Mouse (Mus musculus): Measurements from ENCODE around the gene Chd9.

Chd9 gene

DNA sequence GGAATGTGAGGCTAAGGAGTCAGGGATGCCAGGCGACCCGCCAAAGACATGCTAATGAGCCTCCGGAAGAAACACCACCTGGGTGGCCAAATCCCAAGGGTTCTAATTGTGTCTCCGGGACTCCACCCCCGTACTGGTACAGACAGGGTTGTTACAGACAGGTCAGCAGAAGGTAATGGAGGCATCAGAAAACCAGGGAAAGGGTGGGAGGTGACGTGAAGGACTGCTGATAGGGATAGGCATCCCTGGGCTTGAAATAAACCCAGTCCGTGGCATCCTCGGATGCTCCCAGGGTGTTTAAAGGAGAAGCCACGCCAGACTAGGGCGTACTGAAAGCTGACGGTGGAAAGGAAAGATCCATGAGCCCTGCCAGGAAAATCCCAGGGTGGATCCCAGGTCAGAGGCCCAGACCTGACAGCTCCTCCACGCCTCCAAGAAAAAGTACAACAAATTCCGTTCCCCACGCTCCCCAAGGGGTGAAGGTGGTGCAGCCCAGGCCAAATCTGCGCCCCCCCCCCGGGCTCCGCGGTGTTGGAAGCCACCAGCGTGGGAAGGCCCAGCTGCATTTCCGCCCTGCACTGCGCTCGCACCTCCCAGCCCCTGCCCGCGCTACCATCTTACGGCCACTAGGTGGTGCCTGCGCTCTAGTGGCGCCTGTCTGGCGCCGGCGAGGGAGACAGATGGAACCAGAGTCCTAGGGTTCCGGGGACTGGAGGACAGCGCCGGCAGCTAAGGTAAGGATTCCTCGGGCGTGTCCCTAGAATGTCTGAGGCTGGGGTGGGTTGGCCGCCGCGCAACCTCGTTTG lies at the start of gene Chd9:
TSS of gene Chd9 (plus strand) at position 172 of the 806 bp plus-strand sequence.
- peak; percentile 93 for DNase-seq (ENCODE audit: low read depth, low spot score)

GRCm38 (mm10) chr8:90791616-90792015 lies 36.5 kb upstream of the Chd9 start:
- no peak for DNase-seq (ENCODE audit: low read depth, low spot score)

GRCm38 (mm10) chr8:90793710-90794109 lies 34.4 kb upstream of the Chd9 start:
- DNase-seq (ENCODE audit: low read depth, low spot score), result peak; percentile 78

- DNase-seq (ENCODE audit: low read depth, low spot score), result peak; percentile 78
Measured at GRCm38 (mm10) chr8:90794990-90795861, 32.9 kb upstream of the Chd9 start.

GRCm38 (mm10) chr8:90799473-90799872 lies 28.7 kb upstream of the Chd9 start:
- no peak for DNase-seq (ENCODE audit: low read depth, low spot score)

DNA sequence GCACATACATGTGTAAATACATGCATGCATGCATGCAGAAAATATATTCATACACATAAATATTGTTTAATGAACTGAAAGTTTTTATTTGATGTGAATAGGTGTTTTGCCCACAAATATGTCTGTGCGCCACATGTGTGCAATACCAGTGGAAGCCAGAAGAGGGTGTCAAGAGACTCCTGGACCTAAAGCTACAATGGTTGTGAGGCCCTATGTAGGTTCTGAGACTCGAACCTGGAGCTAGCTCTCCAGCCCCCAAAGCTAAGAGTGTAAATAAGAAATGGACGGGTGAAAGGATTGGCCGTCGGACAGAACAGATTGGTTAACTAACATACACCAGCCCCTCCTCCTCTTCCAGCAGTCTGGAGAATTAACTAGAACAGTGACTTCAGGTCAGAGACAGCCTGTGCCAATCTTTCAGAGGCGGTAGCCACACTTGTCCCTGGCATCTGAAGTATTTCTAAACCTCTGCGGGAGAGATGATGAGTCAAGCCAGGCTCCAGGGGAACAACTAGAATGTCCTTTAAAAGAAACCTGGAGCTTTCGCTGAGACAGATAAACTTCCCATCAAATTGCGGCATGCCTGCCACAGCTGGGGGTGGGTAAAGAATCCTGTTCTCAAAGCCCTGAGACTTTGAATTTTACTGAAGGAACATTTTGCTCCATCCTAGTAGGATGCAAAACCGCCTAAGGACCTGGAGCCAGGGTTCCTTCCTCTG lies 14.4 kb upstream of the Chd9 start:
- peak; percentile 35 for DNase-seq (ENCODE audit: low read depth, low spot score)

DNA sequence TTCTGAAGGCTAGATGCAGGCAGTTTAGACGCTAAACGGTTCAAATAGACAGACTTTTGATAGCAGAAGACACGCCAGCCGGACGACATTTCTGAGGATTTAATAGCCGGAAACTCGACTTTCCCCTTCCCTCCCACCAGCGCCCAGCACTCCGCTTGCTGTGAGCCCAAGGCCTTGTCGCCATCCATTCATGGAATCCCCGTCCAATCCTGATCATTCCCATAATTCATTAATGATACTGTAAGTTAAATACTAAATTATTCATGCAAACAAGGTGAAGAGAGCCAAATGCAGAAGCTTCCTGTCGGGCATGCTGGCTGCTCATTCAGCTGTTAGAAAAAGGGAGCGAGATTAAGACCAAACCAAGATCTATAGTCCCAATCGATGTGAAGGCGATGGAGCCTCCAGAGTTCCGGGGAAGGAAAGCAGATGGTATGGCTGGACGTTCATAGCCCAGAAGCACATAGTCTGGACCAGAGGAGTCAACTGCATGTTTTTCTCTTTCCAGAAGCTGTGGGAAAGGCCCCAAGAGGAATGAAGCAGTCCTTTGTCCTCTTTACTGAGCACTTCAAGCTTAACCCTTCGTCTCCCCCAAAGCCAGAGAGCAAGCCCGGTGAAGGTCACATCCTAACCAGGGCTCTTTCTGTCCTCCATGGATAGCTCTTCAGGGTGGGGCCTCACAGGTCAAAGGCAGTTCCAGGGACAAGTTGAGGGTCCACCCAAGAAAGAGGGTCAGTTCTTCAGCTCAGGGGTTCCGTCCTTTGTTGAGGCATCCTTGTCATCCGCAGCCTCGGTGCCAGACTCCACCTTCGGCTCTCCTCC lies 11.9 kb upstream of the Chd9 start:
- DNase-seq (ENCODE audit: low read depth, low spot score), result no peak

- DNase-seq (ENCODE audit: low read depth, low spot score), result no peak
Measured at GRCm38 (mm10) chr8:90817293-90817692, 10.9 kb upstream of the Chd9 start, which contains the start of gene Gm19935. Gene Gm19935, minus strand, starts transcription at chr8:90817393.

GRCm38 (mm10) chr8:90819561-90820320 lies 8.4 kb upstream of the Chd9 start:
- DNase-seq (ENCODE audit: low read depth, low spot score), result no peak

GRCm38 (mm10) chr8:90820321-90820696 lies 7.8 kb upstream of the Chd9 start:
- DNase-seq (ENCODE audit: low read depth, low spot score), result no peak

DNA sequence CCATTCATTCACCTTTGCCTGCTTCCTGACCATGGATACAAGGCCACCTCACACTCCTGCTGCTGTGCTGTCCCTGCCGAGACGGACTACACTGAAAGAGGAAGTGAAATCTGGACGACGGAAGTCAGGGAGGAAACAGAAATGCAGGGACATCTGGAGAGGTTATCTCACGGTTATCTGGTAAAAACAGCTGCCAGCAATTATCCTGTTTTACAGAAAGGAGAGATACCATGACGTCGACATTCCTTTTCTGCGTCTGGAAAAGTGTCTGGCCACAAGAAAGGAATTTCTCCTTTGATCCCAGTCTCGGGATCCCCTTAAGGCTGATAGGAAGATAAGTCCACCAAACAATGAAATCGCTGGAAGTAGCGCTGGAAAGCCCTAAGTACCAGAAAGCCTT lies 5.7 kb upstream of the Chd9 start:
- peak; percentile 47 for DNase-seq (ENCODE audit: low read depth, low spot score)

- DNase-seq (ENCODE audit: low read depth, low spot score), result no peak
Measured at GRCm38 (mm10) chr8:90825459-90825871, 2.7 kb upstream of the Chd9 start.

DNA sequence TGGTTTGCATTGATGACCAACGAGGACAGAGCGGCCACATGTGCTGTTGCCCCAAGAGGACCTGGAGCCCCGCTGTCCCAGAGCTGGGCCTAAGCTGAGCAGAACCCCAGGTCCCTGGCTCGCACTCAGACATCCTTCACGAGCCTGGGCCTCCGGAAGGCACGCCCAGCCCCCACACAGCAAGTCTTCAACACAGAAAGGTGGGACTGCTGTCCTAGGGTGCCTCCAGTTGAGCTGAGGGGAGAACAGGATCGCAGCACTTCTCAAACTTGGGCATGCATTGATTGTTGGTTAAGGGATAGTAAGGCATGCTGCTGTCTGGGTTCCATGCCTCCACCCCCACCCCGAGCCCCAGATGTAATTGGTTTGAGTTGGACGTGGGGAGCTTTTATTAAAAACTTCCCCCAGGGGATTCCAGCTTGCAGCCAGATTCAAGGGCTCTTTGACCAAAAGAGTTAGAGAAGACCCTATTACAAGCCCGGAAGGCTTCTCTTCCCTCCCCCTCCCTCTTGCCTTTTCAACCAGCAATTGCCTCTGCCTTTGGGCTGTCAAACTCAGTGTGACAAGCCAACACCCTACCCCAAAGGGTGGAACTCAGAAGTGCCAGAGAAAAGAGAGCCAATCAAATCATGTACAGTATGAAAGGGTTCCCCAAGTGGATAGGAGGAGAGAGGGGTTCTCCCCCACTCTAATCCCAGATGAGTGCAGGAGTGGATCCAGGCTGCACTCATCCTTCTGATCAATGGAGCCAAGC lies 1.0 kb downstream of the Chd9 start:
- peak; percentile 43 for DNase-seq (ENCODE audit: low read depth, low spot score)

DNA sequence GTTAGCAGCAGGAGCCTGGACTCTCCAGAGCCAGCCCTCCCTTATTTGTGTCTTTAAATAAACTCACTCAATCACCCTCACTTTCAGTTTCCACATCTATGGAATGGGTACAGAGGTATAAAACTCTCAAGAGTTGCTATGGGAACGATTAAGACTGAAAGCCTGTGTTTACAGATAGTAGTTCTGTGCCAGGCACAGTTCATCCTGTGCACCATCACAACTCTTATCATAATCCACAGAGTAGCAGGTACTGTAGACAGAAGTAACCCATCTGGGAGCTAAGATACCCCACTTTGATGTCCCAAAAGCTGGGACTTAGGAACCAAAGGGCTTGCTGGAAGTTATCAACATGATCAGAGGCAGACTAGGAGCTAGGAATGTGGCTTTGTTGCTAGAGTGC lies 1.7 kb downstream of the Chd9 start:
- no peak for DNase-seq (ENCODE audit: low read depth, low spot score)

DNA sequence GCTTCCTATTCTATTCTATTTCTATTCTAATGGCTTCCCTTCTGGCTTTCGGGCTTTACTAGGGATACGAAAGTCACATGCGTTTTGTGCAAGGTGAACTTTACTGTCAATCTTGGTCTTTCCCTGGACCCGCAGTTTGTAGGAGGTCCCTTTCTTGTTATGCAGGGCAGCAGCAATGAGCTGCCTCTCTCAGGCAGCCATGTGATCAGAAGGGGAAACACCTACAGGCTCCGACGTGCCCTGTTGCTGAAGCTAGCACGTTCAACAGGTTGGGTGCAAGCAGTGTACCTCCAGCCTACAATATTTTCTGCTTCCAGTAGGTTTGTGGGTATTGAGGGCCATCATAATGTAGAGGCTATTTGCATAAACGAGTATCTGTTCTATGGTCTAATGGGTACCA lies 2.8 kb downstream of the Chd9 start:
- no peak for DNase-seq (ENCODE audit: low read depth, low spot score)

DNA sequence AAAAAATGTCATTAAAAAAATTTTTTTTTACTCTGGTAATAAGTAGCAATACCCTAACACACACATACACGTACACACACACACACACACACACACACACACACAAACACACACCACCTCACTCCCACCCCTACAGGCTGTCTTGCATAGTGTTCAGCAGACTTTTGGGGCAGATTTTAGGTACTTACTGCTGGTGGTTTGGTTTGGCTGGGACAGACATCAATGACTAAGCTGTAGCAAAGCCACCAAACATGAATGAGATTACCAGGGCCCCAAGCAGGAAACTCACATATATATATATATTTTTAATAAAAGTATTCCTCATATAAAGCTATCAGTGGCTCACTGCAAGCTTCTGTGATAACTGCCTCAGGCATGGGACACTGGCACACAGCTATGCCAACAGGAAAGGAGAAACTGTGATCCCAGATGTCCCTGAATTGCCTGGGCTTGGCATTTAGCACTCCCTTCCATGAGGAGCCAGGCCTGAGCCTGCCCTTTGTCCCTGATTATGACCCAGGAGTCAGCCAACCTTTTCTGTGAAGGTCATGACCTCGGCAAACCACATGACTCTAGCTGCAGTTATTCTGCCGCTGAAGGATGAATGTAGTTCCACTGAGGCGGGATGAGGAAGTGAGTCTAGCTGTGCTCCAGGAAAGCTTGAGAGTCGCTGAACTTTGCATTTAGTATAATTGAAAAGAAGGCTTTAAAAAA lies 4.6 kb downstream of the Chd9 start:
- DNase-seq (ENCODE audit: low read depth, low spot score), result no peak

GRCm38 (mm10) chr8:90833628-90834320 lies 5.6 kb downstream of the Chd9 start:
- DNase-seq (ENCODE audit: low read depth, low spot score), result no peak

GRCm38 (mm10) chr8:90834321-90834672 lies 6.1 kb downstream of the Chd9 start:
- no peak for DNase-seq (ENCODE audit: low read depth, low spot score)

Measured in forelimb bud, embryonic 11.5 days (tissue).